Mouse (Mus musculus) gastrocnemius, adult 2 months (tissue): ENCODE data around the gene Myh10. TPM values are rescaled to one million over a fixed set of nuclear protein-coding genes. Genes with fewer than 3 reads are reported as not detected.
A peak's percentile ranks its signal among the peaks of the same experiment; 100 is the strongest.

Source experiments
- DNase-seq: peaks from one replicate; pipeline ENCODE4 v3.0.0; 2022
- H3K27ac ChIP-seq: fragments of 200-600 bp; 2 replicates; pipeline ENCODE4 v1.8.1; 2022; ENCODE audit warnings: mild to moderate bottlenecking
- H3K4me3 ChIP-seq: fragments of 200-600 bp; 2 replicates; pipeline ENCODE4 v1.8.1; 2022; ENCODE audit warnings: mild to moderate bottlenecking, moderate library complexity
- CTCF ChIP-seq: fragments of 200-600 bp; IDR thresholded peaks from 2 replicates; pipeline ENCODE4 v1.8.1; 2022; ENCODE audit warnings: antibody characterized with exemption, mild to moderate bottlenecking, moderate library complexity
- intact Hi-C: fragments of 180-260 bp; cut with DNase I; formaldehyde crosslinking; loops from one replicate; pipeline ENCODE4 v1.15.1; 2025
- total RNA-seq, 2 experiments: library from RNA; stranded (reverse); gene quantifications; 2 replicates each; pipeline ENCODE4 v1.2.3; 2021

Gene Myh10
- total RNA-seq, 2 experiments from 2014 or later = 12.3 to 28.6 TPM

DNA sequence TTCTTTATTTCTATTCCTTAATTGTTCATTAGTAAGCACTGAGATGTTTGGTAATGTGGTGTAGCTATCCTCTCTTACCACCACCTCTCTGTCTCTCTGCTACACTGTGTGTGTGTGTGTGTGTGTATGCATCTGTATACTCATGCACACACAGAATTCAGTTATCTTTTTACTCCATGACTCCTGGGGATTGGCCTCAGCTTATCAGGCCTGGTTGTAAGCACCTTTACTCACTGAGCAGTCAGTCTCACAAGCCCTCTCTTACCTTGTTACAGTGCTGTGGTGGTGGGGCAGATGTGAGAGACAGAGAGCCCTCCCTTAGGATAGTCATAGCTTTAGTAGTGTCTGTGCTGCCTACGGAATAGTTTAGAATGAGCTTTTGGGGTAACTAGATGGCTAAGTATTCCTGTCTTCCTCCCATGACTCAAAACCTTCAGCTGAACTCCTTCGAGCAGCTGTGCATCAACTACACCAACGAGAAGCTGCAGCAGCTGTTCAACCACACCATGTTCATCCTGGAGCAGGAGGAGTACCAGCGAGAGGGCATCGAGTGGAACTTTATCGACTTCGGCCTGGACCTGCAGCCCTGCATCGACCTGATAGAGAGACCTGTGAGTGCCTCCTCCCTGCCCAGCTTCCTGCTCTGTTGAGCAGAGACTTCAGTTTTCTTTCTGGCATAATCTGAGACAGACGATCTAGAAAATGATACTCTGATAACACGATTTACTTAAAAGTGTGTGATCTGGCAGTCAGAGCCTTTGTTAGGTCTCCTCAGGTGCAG, 76.6 kb downstream of the Myh10 start:
- intact Hi-C loops = no loop called here
- Histone ChIP-seq H3K27ac (no peak overlapping the region), H3K4me3 (no peak overlapping the region)
- no peak for DNase-seq
- TF ChIP-seq CTCF = no peak

DNA sequence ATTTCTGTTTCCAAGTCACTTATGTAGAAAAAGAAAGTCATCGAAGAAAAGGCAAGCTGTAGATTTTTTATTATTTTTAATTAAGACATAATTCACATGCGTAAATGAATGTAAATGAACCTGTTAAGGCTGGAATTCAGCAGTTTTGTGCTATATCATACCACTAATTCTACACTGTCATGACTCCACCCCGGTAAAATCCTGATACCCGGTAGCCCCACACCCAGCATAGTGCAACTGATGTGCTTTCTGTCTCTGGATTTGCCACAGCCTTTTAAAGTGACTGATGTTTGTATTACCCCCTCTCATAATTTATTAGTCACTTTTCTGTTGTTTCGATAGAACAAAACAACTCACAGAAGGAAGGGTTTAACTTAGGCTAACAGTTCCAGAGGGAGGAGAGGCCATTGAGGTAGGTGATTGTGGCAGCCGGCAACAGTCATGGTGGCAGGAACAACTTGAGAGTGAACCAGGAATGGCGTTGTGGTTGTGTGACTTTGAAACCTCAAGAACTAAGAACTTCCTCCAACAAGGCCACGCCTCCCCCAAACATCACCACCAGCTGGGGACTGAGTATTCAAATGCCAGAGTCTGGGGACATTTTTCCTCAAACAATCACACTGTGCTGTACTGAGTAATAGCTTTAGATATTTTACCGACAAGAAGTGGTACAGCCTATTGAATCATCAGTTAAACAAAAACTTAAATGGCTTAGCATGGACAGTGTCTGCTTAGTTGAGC, 78.6 kb downstream of the Myh10 start:
- Histone ChIP-seq H3K27ac (no peak overlapping the region), H3K4me3 (no peak overlapping the region)
- no peak for DNase-seq
- no peak for TF ChIP-seq CTCF
- intact Hi-C loops = no loop called here

DNA sequence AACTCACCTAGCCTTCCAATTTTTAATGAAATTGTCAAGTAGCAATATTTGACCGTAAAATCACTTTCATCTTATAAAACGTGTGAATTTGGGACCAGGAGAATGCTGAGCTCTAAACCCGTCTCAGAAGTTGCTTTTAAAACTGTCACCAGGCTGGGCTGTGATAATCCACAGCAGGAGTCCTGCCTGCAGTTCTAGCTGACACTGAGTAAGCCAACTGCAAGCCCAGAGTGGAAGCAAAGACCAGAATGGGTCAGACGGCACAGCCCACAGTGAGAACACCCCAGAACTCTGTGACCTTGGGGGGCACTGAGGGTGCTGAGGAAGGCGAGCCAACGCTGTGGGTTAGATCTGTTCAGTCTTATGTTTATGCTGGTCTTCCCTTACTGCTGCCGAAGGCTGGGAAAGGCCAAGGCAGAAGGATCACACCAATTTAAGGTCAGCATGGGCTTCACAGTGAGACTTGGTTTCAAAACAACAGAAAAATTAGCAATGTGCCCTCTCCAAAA, 84.8 kb downstream of the Myh10 start:
- Histone ChIP-seq H3K4me3 (no peak overlapping the region), H3K27ac (no peak overlapping the region)
- no peak for TF ChIP-seq CTCF
- intact Hi-C loops = no loop called here
- no peak for DNase-seq

DNA sequence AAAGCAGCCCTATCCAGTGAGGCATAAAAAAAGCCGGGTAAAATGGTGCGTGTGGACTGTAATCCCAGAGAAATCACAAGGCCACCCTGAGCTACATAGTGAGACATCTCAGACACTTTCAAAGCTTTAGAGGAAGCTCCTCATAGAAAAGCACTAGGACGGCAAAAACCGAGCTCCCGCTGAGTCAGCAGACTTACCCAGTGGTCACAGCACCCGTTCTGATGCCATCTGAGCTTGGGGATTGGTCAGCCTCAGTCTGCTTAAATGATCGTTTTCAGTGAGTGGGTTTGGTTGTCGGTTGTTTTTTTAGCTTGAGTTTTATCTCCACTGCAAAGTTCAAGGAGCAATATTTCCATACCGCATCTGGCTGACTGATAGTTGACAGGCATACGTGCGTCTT, 86.6 kb downstream of the Myh10 start:
- DNase-seq = no peak
- no peak overlapping the region for H3K4me3 ChIP-seq
- intact Hi-C loops = no loop called here
- no peak overlapping the region for H3K27ac ChIP-seq
- TF ChIP-seq CTCF = no peak

DNA sequence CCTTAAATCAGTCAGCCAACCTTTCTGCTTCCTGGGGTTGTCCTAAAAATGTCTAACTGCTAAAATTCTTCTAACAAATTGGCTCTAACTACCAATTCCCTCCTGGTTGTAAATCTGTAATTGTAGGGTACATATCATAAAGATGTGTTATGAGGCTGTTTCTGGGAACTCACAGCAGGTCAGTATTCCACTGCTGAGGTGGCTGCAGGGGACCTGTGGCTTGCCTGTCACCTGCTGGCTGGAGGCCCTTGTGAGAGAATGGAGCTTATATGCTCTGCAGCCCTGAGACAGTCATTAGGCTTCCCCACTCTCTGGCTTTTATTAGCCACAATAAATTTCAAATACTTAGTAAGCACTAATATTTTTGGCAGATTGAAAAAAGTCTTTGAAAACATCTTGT, 87.5 kb downstream of the Myh10 start:
- Histone ChIP-seq H3K4me3 (no peak overlapping the region), H3K27ac (no peak overlapping the region)
- DNase-seq = no peak
- TF ChIP-seq CTCF = no peak
- intact Hi-C loops = no loop called here

DNA sequence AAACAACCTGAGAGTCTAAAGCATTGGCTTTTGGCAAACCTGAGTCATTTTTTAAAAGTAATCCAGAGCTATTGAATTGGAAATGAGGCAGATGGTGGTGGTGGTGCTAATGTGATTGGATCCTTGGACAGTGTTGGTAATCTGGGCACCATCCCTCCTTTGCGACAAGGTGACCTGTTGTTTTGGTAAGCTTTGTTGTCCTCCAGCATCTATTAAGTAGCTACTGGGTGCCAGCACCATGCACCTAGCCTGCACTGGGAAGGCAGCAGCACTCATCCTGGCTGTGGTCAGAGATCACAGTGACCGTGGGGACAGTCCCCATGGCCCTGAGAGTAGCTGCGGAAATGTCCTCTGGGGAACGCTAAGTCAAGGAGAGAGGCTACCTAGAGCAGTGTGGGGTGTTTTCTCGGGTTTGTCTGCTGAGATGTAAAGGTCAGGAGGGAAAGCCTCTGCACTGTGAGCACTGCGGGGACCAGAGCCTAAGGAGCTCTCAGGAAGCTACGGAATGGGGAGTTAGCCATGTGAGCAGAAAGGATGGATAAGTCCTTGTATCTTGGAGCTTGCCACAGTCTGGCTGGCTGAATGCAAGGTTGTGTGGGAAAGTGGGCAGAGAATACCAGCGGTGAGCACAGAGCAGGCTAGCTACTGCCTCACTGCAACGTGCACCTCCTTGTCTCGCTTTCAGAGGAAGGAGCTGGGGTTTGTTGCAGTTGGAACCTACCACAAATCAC, 88.5 kb downstream of the Myh10 start:
- TF ChIP-seq CTCF = no peak
- no peak overlapping the region for H3K4me3 ChIP-seq
- no peak for DNase-seq
- H3K27ac ChIP-seq = no peak overlapping the region
- intact Hi-C loops = no loop called here

DNA sequence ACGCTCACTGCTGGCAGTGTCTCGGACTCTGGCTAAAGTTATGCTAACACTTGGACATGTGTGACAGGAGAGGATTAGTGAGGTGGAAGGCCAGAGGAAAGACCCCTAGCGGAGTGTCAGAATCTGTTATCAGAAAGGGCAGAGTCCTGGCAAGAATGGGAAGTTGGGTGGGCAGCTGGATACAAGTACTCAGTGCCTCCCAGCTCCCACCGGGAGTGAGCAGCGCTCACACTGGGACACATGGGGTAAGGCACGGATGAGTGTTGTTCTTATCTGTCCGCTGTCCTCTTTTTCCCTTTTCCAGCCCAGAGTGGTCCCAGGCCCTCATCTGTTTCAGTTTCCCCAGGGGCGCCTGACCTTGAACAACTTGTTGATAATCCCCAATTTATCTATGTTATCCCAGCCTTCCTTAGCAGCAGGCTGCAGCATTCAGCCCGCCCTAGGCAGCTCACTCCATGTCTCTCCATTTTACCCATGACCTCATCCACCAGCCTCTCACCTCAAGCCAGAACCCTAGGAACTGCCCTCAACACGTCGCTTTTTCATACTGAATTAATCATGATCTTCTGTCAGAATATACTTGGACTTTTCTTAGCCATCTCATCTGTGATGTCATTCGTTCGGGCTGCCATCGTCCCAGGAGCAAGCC, 89.2 kb downstream of the Myh10 start:
- intact Hi-C loops = no loop called here
- no peak for DNase-seq
- no peak for TF ChIP-seq CTCF
- Histone ChIP-seq H3K4me3 (no peak overlapping the region), H3K27ac (no peak overlapping the region)

DNA sequence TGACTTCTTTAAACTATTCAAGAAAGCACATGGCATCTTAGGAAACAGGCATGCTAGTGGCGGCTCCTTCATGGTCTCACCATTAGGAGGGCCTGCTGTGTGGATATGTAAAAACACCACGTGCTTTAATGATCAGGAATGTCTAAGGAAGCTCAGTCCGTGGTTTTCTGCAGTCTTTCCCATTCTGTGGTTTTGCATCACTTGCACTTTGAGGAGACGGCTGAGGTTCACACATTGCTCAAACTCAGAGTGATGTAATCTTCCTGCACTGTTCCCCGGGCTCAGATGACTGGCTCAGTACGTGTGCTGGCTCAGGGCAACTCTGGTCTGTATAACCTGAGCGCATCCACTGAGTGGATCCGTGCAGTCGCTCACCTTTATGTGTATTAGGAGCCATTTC, 91.0 kb downstream of the Myh10 start:
- Histone ChIP-seq H3K4me3 (no peak overlapping the region), H3K27ac (no peak overlapping the region)
- TF ChIP-seq CTCF = no peak
- DNase-seq = no peak
- intact Hi-C loops = no loop called here

DNA sequence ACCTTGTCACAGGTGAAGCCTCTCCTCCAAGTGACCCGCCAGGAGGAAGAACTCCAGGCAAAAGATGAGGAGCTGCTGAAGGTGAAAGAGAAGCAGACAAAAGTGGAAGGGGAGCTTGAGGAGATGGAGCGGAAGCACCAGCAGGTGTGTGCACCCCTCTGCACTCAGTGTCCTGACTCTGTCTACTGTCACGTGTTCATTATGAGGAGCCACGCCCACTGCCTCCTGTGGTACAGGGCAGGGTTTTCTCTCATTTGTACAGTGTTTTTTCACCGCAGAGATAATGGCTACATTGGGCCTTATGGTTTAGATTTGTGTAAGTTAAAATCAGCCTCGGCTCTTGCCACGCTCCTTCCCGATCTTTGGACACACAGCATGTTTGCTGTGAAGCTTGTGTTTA, 94.5 kb downstream of the Myh10 start:
- no peak for DNase-seq
- H3K4me3 ChIP-seq = no peak overlapping the region
- H3K27ac ChIP-seq = no peak overlapping the region
- intact Hi-C loops = no loop called here
- no peak for TF ChIP-seq CTCF

DNA sequence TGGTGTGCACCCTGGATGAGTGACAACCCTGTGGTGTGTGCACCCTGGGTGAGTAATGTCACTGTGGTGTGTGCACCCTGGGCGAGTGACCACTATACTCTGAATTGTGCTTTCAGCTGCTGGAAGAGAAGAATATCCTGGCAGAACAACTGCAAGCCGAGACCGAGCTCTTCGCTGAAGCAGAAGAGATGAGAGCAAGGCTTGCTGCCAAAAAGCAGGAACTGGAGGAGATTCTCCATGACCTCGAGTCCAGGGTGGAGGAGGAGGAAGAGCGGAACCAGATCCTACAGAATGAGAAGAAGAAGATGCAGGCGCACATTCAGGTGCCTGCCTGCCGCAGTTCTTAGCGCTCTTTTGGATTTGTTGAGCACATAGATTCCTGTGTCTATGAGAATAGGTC, 95.9 kb downstream of the Myh10 start:
- intact Hi-C loops = no loop called here
- Histone ChIP-seq H3K27ac (no peak overlapping the region), H3K4me3 (no peak overlapping the region)
- DNase-seq = peak; percentile 51
- no peak for TF ChIP-seq CTCF

DNA sequence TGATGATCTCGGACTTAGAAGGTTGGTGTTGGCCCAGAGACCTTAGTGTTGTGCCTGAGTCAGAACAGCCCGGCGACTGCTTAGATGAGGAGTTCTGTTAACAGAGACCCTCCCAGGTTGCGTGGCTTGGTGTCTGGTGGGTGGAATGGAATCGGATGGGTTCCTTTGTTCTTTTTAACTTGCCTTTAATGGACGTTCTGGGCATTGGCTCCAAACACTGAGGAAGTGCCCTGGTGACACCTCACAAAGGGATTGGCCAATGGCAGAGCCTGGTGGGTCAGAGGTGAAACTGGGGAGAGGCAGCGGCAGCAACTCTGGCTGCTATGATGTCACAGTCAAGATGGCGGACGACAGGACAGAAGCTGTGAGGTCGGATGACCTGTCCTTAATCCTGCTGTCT, 99.4 kb downstream of the Myh10 start:
- Histone ChIP-seq H3K4me3 (no peak overlapping the region), H3K27ac (no peak overlapping the region)
- DNase-seq = no peak
- intact Hi-C loops = no loop called here
- no peak for TF ChIP-seq CTCF

DNA sequence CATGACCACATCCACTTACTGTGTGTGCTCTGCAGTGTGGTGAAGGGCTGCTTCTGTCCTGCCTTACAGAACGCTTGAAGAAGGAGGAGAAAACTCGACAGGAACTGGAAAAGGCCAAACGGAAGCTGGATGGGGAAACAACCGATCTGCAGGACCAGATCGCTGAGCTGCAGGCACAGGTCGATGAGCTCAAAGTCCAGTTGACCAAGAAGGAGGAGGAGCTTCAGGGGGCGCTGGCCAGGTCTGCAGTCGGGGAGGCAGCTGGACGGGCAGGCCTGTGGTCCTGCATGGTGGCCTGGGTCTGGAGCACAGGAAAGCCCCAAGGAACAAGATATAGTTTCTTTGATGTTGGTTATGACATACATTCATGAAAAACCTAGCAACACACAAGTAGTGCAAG, 100.4 kb downstream of the Myh10 start:
- H3K27ac ChIP-seq = no peak overlapping the region
- intact Hi-C loops = no loop called here

More for the DNA sequence above, 100.4 kb downstream of the Myh10 start:
- TF ChIP-seq CTCF = no peak
- no peak overlapping the region for H3K4me3 ChIP-seq
- no peak for DNase-seq
